Mouse (Mus musculus) forebrain, embryonic 11.5 days (tissue): ENCODE data around the gene Rock2. TPM values are rescaled to one million over a fixed set of nuclear protein-coding genes. Genes with fewer than 3 reads are reported as not detected.

Experiments
- ATAC-seq: fragments of 200-750 bp; cut with Nextera tagmentation; replicated peaks from 2 replicates; pipeline ENCODE4 v1.8.0; 2017; ENCODE audit warnings: moderate TSS enrichment; ENCODE audit not compliant: low FRiP score
- DNase-seq: peaks from one replicate; pipeline ENCODE4 v3.0.0-alpha.2; 2017; ENCODE audit warnings: low spot score
- H3K27ac ChIP-seq: fragments of 300-500 bp; sonication (generic); 2 replicates; pipeline ENCODE4 v1.5.1; 2014; ENCODE audit warnings: low read depth, low read length
- H3K27me3 ChIP-seq: fragments of 300-500 bp; sonication (generic); 2 replicates; pipeline ENCODE4 v1.6.1; 2014; ENCODE audit warnings: mild to moderate bottlenecking, low read length, mixed read lengths; ENCODE audit not compliant: control insufficient read depth, insufficient read depth
- H3K36me3 ChIP-seq: fragments of 300-500 bp; sonication (generic); 2 replicates; pipeline ENCODE4 v1.6.1; 2014; ENCODE audit warnings: mild to moderate bottlenecking, low read length, moderate library complexity, mixed read lengths; ENCODE audit not compliant: control insufficient read depth, insufficient read depth
- H3K4me1 ChIP-seq: fragments of 300-500 bp; sonication (generic); replicated peaks from 2 replicates; pipeline ENCODE4 v1.6.1; 2014; ENCODE audit warnings: low read length, mixed read lengths; ENCODE audit not compliant: control insufficient read depth, insufficient read depth
- H3K4me2 ChIP-seq: fragments of 300-500 bp; sonication (generic); 2 replicates; pipeline ENCODE4 v1.6.1; 2014; ENCODE audit warnings: low read depth, mild to moderate bottlenecking, low read length, moderate library complexity, mixed read lengths; ENCODE audit not compliant: severe bottlenecking
- H3K4me3 ChIP-seq: fragments of 300-500 bp; sonication (generic); 2 replicates; pipeline ENCODE4 v1.5.1; 2014; ENCODE audit warnings: low read depth, low read length
- H3K9ac ChIP-seq: fragments of 300-500 bp; sonication (generic); 2 replicates; pipeline ENCODE4 v1.6.1; 2014; ENCODE audit warnings: low read length
- H3K9me3 ChIP-seq: fragments of 300-500 bp; sonication (generic); 2 replicates; pipeline ENCODE4 v1.6.1; 2016; ENCODE audit warnings: low read length, mixed read lengths; ENCODE audit not compliant: control insufficient read depth
- WGBS: fragments of 180-500 bp; shearing (Covaris S2); extraction: QIAGEN DNeasy Blood & Tissue Kit; methylation state at CpG from one replicate; pipeline ENCODE4 v1.1.7; 2014; 5-methylcytosine and 5-hydroxymethylcytosine counted together
- polyA plus RNA-seq: library from polyadenylated mRNA; unstranded; fragments of >200 nt; fragmentation: Nextera tagmentation; extraction: Ambion mirVana; gene quantifications from 2 replicates; pipeline ENCODE4 v1.2.1, GENCODE M21; 2014

The Rock2 gene
- polyA plus RNA-seq, 1 experiment from 2014 or later: 17.9 TPM

GRCm38 (mm10) chr12:16898790-16899189, 4.1 kb downstream of the Rock2 start:
- no peaks in the 10 kb centered on the region for H3K9me3 ChIP-seq
- H3K36me3 ChIP-seq: no peaks in the 10 kb centered on the region
- H3K27ac ChIP-seq: no peak overlapping the region
- no peak overlapping the region for H3K4me2 ChIP-seq
- DNase-seq (no peak), ATAC-seq (no peak)
- no peaks in the 10 kb centered on the region for H3K27me3 ChIP-seq
- H3K4me1 ChIP-seq: peaks cover 4% of the 10 kb centered on the region
- no peak overlapping the region for H3K9ac ChIP-seq
- H3K4me3 ChIP-seq: no peak overlapping the region

GRCm38 (mm10) chr12:16900625-16901222, 6.0 kb downstream of the Rock2 start:
- Histone ChIP-seq H3K27ac (no peak overlapping the region), H3K9ac (no peak overlapping the region), H3K4me3 (no peak overlapping the region), H3K4me2 (no peak overlapping the region), H3K36me3 (no peaks in the 10 kb centered on the region), H3K27me3 (no peaks in the 10 kb centered on the region), H3K4me1 (no peaks in the 10 kb centered on the region), H3K9me3 (no peaks in the 10 kb centered on the region)
- WGBS: 77% methylated on average over 3 of the region's 3 CpGs
- DNase-seq (no peak), ATAC-seq (no peak)

- no peaks in the 10 kb centered on the region for H3K4me1 ChIP-seq
- ATAC-seq (no peak), DNase-seq (no peak)
- H3K9me3 ChIP-seq: no peaks in the 10 kb centered on the region
- H3K27me3 ChIP-seq: no peaks in the 10 kb centered on the region
- H3K36me3 ChIP-seq: no peaks in the 10 kb centered on the region
- H3K27ac ChIP-seq: no peak overlapping the region
- H3K4me3 ChIP-seq: no peak overlapping the region
- H3K4me2 ChIP-seq: no peak overlapping the region
- no peak overlapping the region for H3K9ac ChIP-seq
- WGBS: 88% methylated on average over 2 of the region's 2 CpGs
Observed at GRCm38 (mm10) chr12:16903949-16904635, 9.4 kb downstream of the Rock2 start.

GRCm38 (mm10) chr12:16907282-16907846, 12.7 kb downstream of the Rock2 start:
- 93% methylated on average over 1 of the region's 1 CpGs for WGBS
- H3K27ac ChIP-seq: no peak overlapping the region
- DNase-seq: no peak
- H3K4me1 ChIP-seq: no peaks in the 10 kb centered on the region
- no peak for ATAC-seq
- no peak overlapping the region for H3K4me2 ChIP-seq
- no peak overlapping the region for H3K9ac ChIP-seq
- no peaks in the 10 kb centered on the region for H3K27me3 ChIP-seq
- no peak overlapping the region for H3K4me3 ChIP-seq
- H3K36me3 ChIP-seq: no peaks in the 10 kb centered on the region
- no peaks in the 10 kb centered on the region for H3K9me3 ChIP-seq

- Histone ChIP-seq H3K4me3 (no peak overlapping the region), H3K4me2 (no peak overlapping the region), H3K9me3 (no peaks in the 10 kb centered on the region), H3K9ac (no peak overlapping the region), H3K27me3 (no peaks in the 10 kb centered on the region), H3K27ac (no peak overlapping the region), H3K36me3 (no peaks in the 10 kb centered on the region), H3K4me1 (no peaks in the 10 kb centered on the region)
- no peak for ATAC-seq
- no peak for DNase-seq
- WGBS: 91% methylated on average over 1 of the region's 1 CpGs
Observed at GRCm38 (mm10) chr12:16907953-16908648, 13.4 kb downstream of the Rock2 start.

- Histone ChIP-seq H3K4me3 (no peak overlapping the region), H3K27ac (no peak overlapping the region), H3K9ac (no peak overlapping the region), H3K27me3 (no peaks in the 10 kb centered on the region), H3K9me3 (no peaks in the 10 kb centered on the region), H3K4me2 (no peak overlapping the region), H3K36me3 (no peaks in the 10 kb centered on the region), H3K4me1 (no peaks in the 10 kb centered on the region)
- DNase-seq: no peak
- 53% methylated on average over 2 of the region's 3 CpGs for WGBS
- ATAC-seq: no peak
Observed at GRCm38 (mm10) chr12:16911524-16911923, 16.8 kb downstream of the Rock2 start.

GRCm38 (mm10) chr12:16912600-16912999, 17.9 kb downstream of the Rock2 start:
- Histone ChIP-seq H3K4me3 (no peak overlapping the region), H3K4me2 (no peak overlapping the region), H3K4me1 (no peaks in the 10 kb centered on the region), H3K36me3 (no peaks in the 10 kb centered on the region), H3K27ac (no peak overlapping the region), H3K9ac (no peak overlapping the region), H3K9me3 (no peaks in the 10 kb centered on the region), H3K27me3 (no peaks in the 10 kb centered on the region)
- no peak for ATAC-seq
- DNase-seq: no peak
- WGBS: 94% methylated on average over 3 of the region's 3 CpGs

GRCm38 (mm10) chr12:16920186-16920860, 25.6 kb downstream of the Rock2 start:
- ATAC-seq (no peak), DNase-seq (no peak)
- Histone ChIP-seq H3K27me3 (no peaks in the 10 kb centered on the region), H3K4me1 (no peaks in the 10 kb centered on the region), H3K36me3 (no peaks in the 10 kb centered on the region), H3K27ac (no peak overlapping the region), H3K4me3 (no peak overlapping the region), H3K9me3 (no peaks in the 10 kb centered on the region), H3K9ac (no peak overlapping the region), H3K4me2 (no peak overlapping the region)
